Mouse (Mus musculus): ENCODE results near the gene Dok7. TPM values are rescaled to one million over a fixed set of nuclear protein-coding genes. Genes with fewer than 3 reads are reported as not detected.

The Dok7 gene
- polyA plus RNA-seq (2012; rRNA removed; ENCODE audit: low replicate concordance), result 0.42 and 3.2 TPM in 2 replicates

GRCm38 (mm10) chr5:35056604-35057432 lies at the start of gene Dok7:
Gene Dok7, plus strand, starts transcription at chr5:35056766.

GRCm38 (mm10) chr5:35041268-35041829 lies 15.2 kb upstream of the Dok7 start, which contains the start of gene Hgfac:
Gene Hgfac, plus strand, starts transcription at chr5:35041509.

GRCm38 (mm10) chr5:35104960-35105921 lies 48.7 kb downstream of the Dok7 start, which contains the start of gene Lrpap1:
Gene Lrpap1, minus strand, starts transcription at chr5:35105766.

Other genes starting within 250 kb of the Dok7 start
- gene Msantd1, start 148.8 kb upstream of the Dok7 start, polyA plus RNA-seq (2012; rRNA removed; ENCODE audit: low replicate concordance), result 2.1 and 3.0 TPM in 2 replicates
- 19.8 and 23.0 TPM in 2 replicates for gene Rgs12, start 107.3 kb upstream of the Dok7 start, polyA plus RNA-seq (2012; rRNA removed; ENCODE audit: low replicate concordance)
- 1.6 and 3.2 TPM in 2 replicates for gene Hgfac, start 15.3 kb upstream of the Dok7 start, polyA plus RNA-seq (2012; rRNA removed; ENCODE audit: low replicate concordance)
- gene Lrpap1, start 49.0 kb downstream of the Dok7 start, polyA plus RNA-seq (2012; rRNA removed; ENCODE audit: low replicate concordance), result 29.4 and 36.5 TPM in 2 replicates
- 0.44 and 0.47 TPM in 2 replicates for gene Adra2c, start 221.6 kb downstream of the Dok7 start, polyA plus RNA-seq (2012; rRNA removed; ENCODE audit: low replicate concordance)